Mouse (Mus musculus) MEL (cell line): Measurements from ENCODE around the gene F830045P16Rik. TPM values are rescaled to one million over a fixed set of nuclear protein-coding genes. Genes with fewer than 3 reads are reported as not detected.

ENCODE experiments used
- DNase-seq: peaks from one replicate; pipeline ENCODE4 v3.0.0; 2011; ENCODE audit warnings: low read depth, low spot score
- H3K27ac ChIP-seq: 2 replicates; pipeline ENCODE4 v1.5.1; 2012; ENCODE audit warnings: low read depth, mild to moderate bottlenecking, control low read depth, low read length, moderate library complexity; ENCODE audit not compliant: control insufficient read depth
- H3K27me3 ChIP-seq, 2 experiments: fragments of 150-350 bp in 1 of 2; sonication (generic) in 1 of 2; 2 replicates each; pipeline ENCODE4 v1.6.1; 2012; ENCODE audit warnings: low read length in 2 of 2, mild to moderate bottlenecking in 2 of 2, improper control_type of control experiment in 1 of 2, moderate library complexity in 1 of 2; ENCODE audit not compliant: insufficient read depth in 2 of 2, control insufficient read depth in 1 of 2
- H3K36me3 ChIP-seq, 2 experiments: 2 replicates each; pipeline ENCODE4 v1.6.1; 2012 to 2014; ENCODE audit warnings: low read length in 2 of 2, improper control_type of control experiment in 1 of 2, inconsistent platforms in 1 of 2, mild to moderate bottlenecking in 1 of 2; ENCODE audit not compliant: insufficient read depth in 2 of 2, control insufficient read depth in 1 of 2
- H3K4me1 ChIP-seq, 2 experiments: fragments of 150-350 bp in 1 of 2; sonication (generic) in 1 of 2; 2 replicates each; pipeline ENCODE4 v1.6.1; 2012; ENCODE audit warnings: low read length in 2 of 2, improper control_type of control experiment in 1 of 2, mild to moderate bottlenecking in 1 of 2; ENCODE audit not compliant: insufficient read depth in 2 of 2, control insufficient read depth in 1 of 2
- H3K4me3 ChIP-seq, 2 experiments: fragments of 150-350 bp in 1 of 2; sonication (generic) in 1 of 2; 2 replicates each; pipeline ENCODE4 v1.5.1; 2012; ENCODE audit warnings: low read depth in 2 of 2, low read length in 2 of 2, mild to moderate bottlenecking in 2 of 2, moderate library complexity in 2 of 2, control low read depth in 1 of 2, improper control_type of control experiment in 1 of 2; ENCODE audit not compliant: control insufficient read depth in 1 of 2, insufficient read depth in 1 of 2
- H3K79me2 ChIP-seq: 2 replicates; pipeline ENCODE4 v1.6.1; 2012; ENCODE audit warnings: mild to moderate bottlenecking, low read length, moderate library complexity; ENCODE audit not compliant: control insufficient read depth, poor library complexity, insufficient read depth
- H3K9ac ChIP-seq: 2 replicates; pipeline ENCODE4 v1.6.1; 2012; ENCODE audit warnings: low read depth, mild to moderate bottlenecking, control low read depth, low read length, moderate library complexity; ENCODE audit not compliant: control insufficient read depth, poor library complexity, severe bottlenecking
- H3K9me3 ChIP-seq: fragments of 150-350 bp; sonication (generic); replicated peaks from 2 replicates; pipeline ENCODE4 v1.6.1; 2012; ENCODE audit warnings: mild to moderate bottlenecking, low read length, improper control_type of control experiment, moderate library complexity; ENCODE audit not compliant: insufficient read depth
- CHD2 ChIP-seq: IDR thresholded peaks from 2 replicates; pipeline ENCODE4 v1.6.1; 2011; ENCODE audit warnings: low read length, improper control_type of control experiment
- CTCF ChIP-seq, 3 experiments: IDR thresholded peaks in 2 of 3; conservative IDR thresholded peaks in 1 of 3; 2 replicates each; pipeline ENCODE4 v1.5.1; 2011 to 2012; ENCODE audit warnings: low read length in 3 of 3, low read depth in 2 of 3, mild to moderate bottlenecking in 2 of 3, improper control_type of control experiment in 1 of 3, inconsistent platforms in 1 of 3, mixed read lengths in 1 of 3, moderate library complexity in 1 of 3; ENCODE audit not compliant: control insufficient read depth in 1 of 3, insufficient read depth in 1 of 3, poor library complexity in 1 of 3, severe bottlenecking in 1 of 3
- E2F4 ChIP-seq: IDR thresholded peaks from 2 replicates; pipeline ENCODE4 v1.6.1; 2011; ENCODE audit warnings: low read depth, low read length, improper control_type of control experiment, borderline replicate concordance
- ELF1 ChIP-seq: IDR thresholded peaks from 2 replicates; pipeline ENCODE4 v1.6.1; 2014; ENCODE audit warnings: low read depth, mild to moderate bottlenecking, inconsistent platforms, low read length, improper control_type of control experiment, moderate library complexity
- EP300 ChIP-seq, 2 experiments: IDR thresholded peaks; 2 replicates each; pipeline ENCODE4 v1.6.1; 2011; ENCODE audit warnings: improper control_type of control experiment in 2 of 2, low read length in 2 of 2, low read depth in 1 of 2, mild to moderate bottlenecking in 1 of 2
- ETS1 ChIP-seq: IDR thresholded peaks from 2 replicates; pipeline ENCODE4 v1.6.1; 2012; ENCODE audit warnings: low read depth, mild to moderate bottlenecking, inconsistent platforms, low read length, improper control_type of control experiment, moderate library complexity
- GABPA ChIP-seq: IDR thresholded peaks from 2 replicates; pipeline ENCODE4 v1.6.1; 2012; ENCODE audit warnings: low read depth, mild to moderate bottlenecking, inconsistent platforms, low read length, improper control_type of control experiment, moderate library complexity
- MAZ ChIP-seq: IDR thresholded peaks from 2 replicates; pipeline ENCODE4 v1.6.1; 2012; ENCODE audit warnings: low read depth, mild to moderate bottlenecking, inconsistent platforms, low read length, improper control_type of control experiment
- MEF2A ChIP-seq: IDR thresholded peaks from 2 replicates; pipeline ENCODE4 v1.6.1; 2014; ENCODE audit warnings: low read depth, mild to moderate bottlenecking, inconsistent platforms, low read length, improper control_type of control experiment; ENCODE audit not compliant: poor library complexity, insufficient replicate concordance, severe bottlenecking; ENCODE audit errors: extremely low read depth
- NELFE ChIP-seq: IDR thresholded peaks from 2 replicates; pipeline ENCODE4 v1.6.1; 2011; ENCODE audit warnings: low read depth, low read length, improper control_type of control experiment
- RCOR1 ChIP-seq: IDR thresholded peaks from 2 replicates; pipeline ENCODE4 v1.6.1; 2012; ENCODE audit warnings: low read depth, mild to moderate bottlenecking, inconsistent platforms, low read length, improper control_type of control experiment
- SIN3A ChIP-seq: IDR thresholded peaks from 2 replicates; pipeline ENCODE4 v1.6.1; 2012; ENCODE audit warnings: low read length, improper control_type of control experiment, inconsistent platforms
- TAL1 ChIP-seq: IDR thresholded peaks from 2 replicates; pipeline ENCODE4 v1.6.1; 2012; ENCODE audit warnings: mild to moderate bottlenecking, inconsistent platforms, low read length, moderate library complexity, mixed read lengths
- USF1 ChIP-seq: IDR thresholded peaks from 2 replicates; pipeline ENCODE4 v1.6.1; 2014; ENCODE audit warnings: low read depth, mild to moderate bottlenecking, inconsistent platforms, low read length, improper control_type of control experiment, moderate library complexity
- USF2 ChIP-seq, 2 experiments: IDR thresholded peaks; 2 replicates each; pipeline ENCODE4 v1.6.1; 2011 to 2012; ENCODE audit warnings: improper control_type of control experiment in 2 of 2, low read length in 2 of 2, borderline replicate concordance in 1 of 2, inconsistent platforms in 1 of 2, low read depth in 1 of 2, mild to moderate bottlenecking in 1 of 2; ENCODE audit not compliant: insufficient read depth in 1 of 2
- ZMIZ1 ChIP-seq: IDR thresholded peaks from 2 replicates; pipeline ENCODE4 v1.6.1; 2012; ENCODE audit warnings: low read depth, mild to moderate bottlenecking, inconsistent platforms, low read length, improper control_type of control experiment, moderate library complexity
- ZNF384 ChIP-seq: IDR thresholded peaks from 2 replicates; pipeline ENCODE4 v1.6.1; 2012; ENCODE audit warnings: low read depth, mild to moderate bottlenecking, inconsistent platforms, low read length, improper control_type of control experiment
- polyA plus RNA-seq, 2 experiments: library from polyadenylated mRNA; stranded (reverse) in 1 of 2; unstranded in 1 of 2; fragments of >175 nt in 1 of 2; fragments of >200 nt in 1 of 2; gene quantifications; 2 replicates each; pipeline versions ENCODE4 v1.2.1 to v1.2.4; 2012; ENCODE audit warnings: low replicate concordance in 2 of 2, low read depth in 1 of 2; ENCODE audit not compliant: insufficient read length in 2 of 2, insufficient read depth in 1 of 2, missing spikeins in 1 of 2
- total RNA-seq: library from RNA; depleted of rRNA; stranded (reverse); fragments of 300-350 nt; gene quantifications from 2 replicates; pipeline ENCODE4 v1.2.3, GENCODE M21; 2012; rRNA removed

Gene F830045P16Rik
- total RNA-seq (not detected in 2 replicates), polyA plus RNA-seq (not detected)

- Histone ChIP-seq H3K79me2 (no peaks in the 10 kb centered on the region), H3K9ac (no peak within 1 kb of the TSS), H3K27me3 (peaks cover 0 to 6% of the 10 kb centered on the region in 2 experiments; a peak in 3 of 4 replicates), H3K36me3 (no peaks in the 10 kb centered on the region), H3K4me3 (no peak within 1 kb of the TSS), H3K9me3 (no peaks in the 10 kb centered on the region), H3K27ac (no peak within 1 kb of the TSS), H3K4me1 (no peaks in the 10 kb centered on the region)
- DNase-seq, result no peak
- no peak for TF ChIP-seq USF2 (IDR thresholded peaks at IDR 0.05; ENCODE audit: borderline replicate concordance in 1 of 2, insufficient read depth in 1 of 2, low read depth in 1 of 2, low read length in 2 of 2)
- TF ChIP-seq ETS1, result no peak
- TF ChIP-seq ELF1, result no peak
Observed at GRCm38 (mm10) chr2:129536377-129536776, at the start of gene F830045P16Rik. Gene F830045P16Rik, minus strand, starts transcription at chr2:129536602.

GRCm38 (mm10) chr2:129585904-129586514 is 49.6 kb upstream of the F830045P16Rik start:
- no peaks in the 10 kb centered on the region for H3K36me3 ChIP-seq
- H3K9me3 ChIP-seq, result no peaks in the 10 kb centered on the region
- H3K79me2 ChIP-seq, result no peaks in the 10 kb centered on the region
- DNase-seq, result no peak
- TF ChIP-seq GABPA (no peak), MAZ (no peak), RCOR1 (no peak), NELFE (no peak), USF1 (no peak)
- H3K4me1 ChIP-seq, result no peaks in the 10 kb centered on the region
- no peak overlapping the region for H3K9ac ChIP-seq
- H3K27ac ChIP-seq, result no peak overlapping the region
- no peak overlapping the region for H3K4me3 ChIP-seq
- peaks cover 0 to 3% of the 10 kb centered on the region in 2 experiments; a peak in 2 of 4 replicates for H3K27me3 ChIP-seq

GRCm38 (mm10) chr2:129584905-129585304 is 48.5 kb upstream of the F830045P16Rik start:
- no peaks in the 10 kb centered on the region for H3K4me1 ChIP-seq
- H3K79me2 ChIP-seq, result no peaks in the 10 kb centered on the region
- peaks cover 0 to 7% of the 10 kb centered on the region in 2 experiments; a peak in 2 of 4 replicates for H3K27me3 ChIP-seq
- TF ChIP-seq SIN3A, result no peak
- no peak for TF ChIP-seq E2F4
- TF ChIP-seq ZMIZ1, result no peak
- no peak for TF ChIP-seq TAL1
- no peak for TF ChIP-seq ELF1
- no peak for TF ChIP-seq ZNF384
- TF ChIP-seq CHD2, result no peak
- TF ChIP-seq ETS1, result no peak
- no peak for TF ChIP-seq CTCF (IDR thresholded peaks at IDR 0.05 in 2 of 3, conservative IDR thresholded peaks at IDR 0.05 in 1 of 3; ENCODE audit: control insufficient read depth in 1 of 3, insufficient read depth in 1 of 3, low read depth in 2 of 3, low read length in 3 of 3, poor library complexity in 1 of 3, severe bottlenecking in 1 of 3)
- no peak for TF ChIP-seq EP300 (IDR thresholded peaks at IDR 0.05; ENCODE audit: low read depth in 1 of 2, low read length in 2 of 2)
- TF ChIP-seq MEF2A, result no peak
- DNase-seq, result no peak
- no peak overlapping the region for H3K27ac ChIP-seq
- H3K4me3 ChIP-seq, result no peak overlapping the region
- no peaks in the 10 kb centered on the region for H3K36me3 ChIP-seq
- no peaks in the 10 kb centered on the region for H3K9me3 ChIP-seq
- H3K9ac ChIP-seq, result no peak overlapping the region
